7 mouse cellular contexts compared by ENCODE assay signal in the genomic region with DNA sequence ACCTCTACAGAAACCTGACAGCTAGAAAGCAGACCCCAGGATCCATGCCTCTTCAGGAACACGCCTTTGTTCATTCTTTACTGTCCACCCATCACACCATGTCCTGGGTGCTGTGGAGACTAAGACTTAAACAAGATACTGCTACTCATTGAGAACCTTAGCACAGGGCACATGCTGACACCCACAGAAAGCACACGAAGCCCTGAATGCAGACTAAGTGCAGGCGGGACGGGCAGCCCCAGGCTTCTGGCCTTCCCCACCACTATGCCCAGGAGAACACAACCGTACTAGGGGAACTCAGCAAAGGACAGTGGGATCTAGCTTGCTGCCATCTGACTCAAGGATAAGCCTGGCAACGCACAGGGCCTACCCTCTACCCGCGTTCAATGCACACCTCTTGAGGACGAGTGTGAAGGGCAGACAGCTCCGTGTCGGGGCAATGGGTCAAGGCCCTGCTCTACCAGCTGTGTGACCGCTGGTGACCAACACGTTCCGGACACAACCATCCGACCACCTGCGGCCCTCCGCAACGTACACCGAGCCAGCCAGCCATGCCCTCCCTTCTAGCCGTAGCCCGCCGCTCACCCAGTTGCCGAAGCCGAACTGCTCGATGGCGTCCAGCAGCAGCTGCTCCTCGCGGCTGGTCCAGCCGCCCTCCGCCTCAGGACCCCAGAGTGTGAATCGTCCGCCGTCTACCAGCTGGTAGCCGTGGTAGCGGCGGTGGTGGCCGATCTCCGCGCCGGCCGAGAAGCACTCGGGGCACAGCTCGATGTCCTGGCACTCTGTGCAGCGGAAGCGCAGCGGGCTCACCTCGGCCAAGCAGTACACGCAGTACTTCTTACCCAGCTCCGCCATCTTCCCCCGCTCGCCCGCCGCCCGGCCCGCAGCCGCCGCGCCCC. TPM values are rescaled to one million over a fixed set of nuclear protein-coding genes. Genes with fewer than 3 reads are reported as not detected.
DNase-seq lines count a peak whose midpoint lies in the region; ATAC-seq and TF ChIP-seq lines count a peak whose summit lies in the region.

No protein-coding gene starts in this region.

- no peaks in the 10 kb centered on the region for H3K36me3 ChIP-seq in embryonic facial prominence, embryonic 14.5 days (ENCODE audit: control insufficient read depth, insufficient read depth, low read length)
- H3K36me3 ChIP-seq in heart, embryonic 13.5 days = peaks cover 14% of the 10 kb centered on the region
- H3K36me3 ChIP-seq in small intestine, adult 2 months (ENCODE audit: control insufficient read depth, insufficient read depth, low read length) = no peaks in the 10 kb centered on the region

- H3K9ac ChIP-seq in embryonic facial prominence, embryonic 14.5 days (ENCODE audit: low read depth, low read length) = peak overlapping the region; percentile 87
- H3K9ac ChIP-seq in heart, embryonic 13.5 days = peak overlapping the region; percentile 98

- 4% methylated on average over 30 of the region's 58 CpGs for WGBS in embryonic facial prominence, embryonic 14.5 days
- WGBS in heart, embryonic 13.5 days = 2% methylated on average over 47 of the region's 58 CpGs
- WGBS in small intestine, adult 2 months = 3% methylated on average over 58 of the region's 58 CpGs

- H3K27me3 ChIP-seq in embryonic facial prominence, embryonic 14.5 days (replicated peaks; ENCODE audit: control insufficient read depth, insufficient read depth, low read length) = peaks cover 19% of the 10 kb centered on the region
- H3K27me3 ChIP-seq in heart, embryonic 13.5 days (replicated peaks) = peaks cover 30% of the 10 kb centered on the region
- peaks cover 6% of the 10 kb centered on the region for H3K27me3 ChIP-seq in small intestine, adult 2 months (ENCODE audit: control insufficient read depth, insufficient read depth, low read length)

- no peak for TF ChIP-seq CTCF in small intestine, adult 2 months (IDR thresholded peaks at IDR 0.05; ENCODE audit: extremely low read depth, insufficient read length, insufficient replicate concordance, low read depth, low read length)

- H3K4me3 ChIP-seq in embryonic facial prominence, embryonic 14.5 days (ENCODE audit: low read depth, low read length) = peak overlapping the region; percentile 88
- peak overlapping the region; percentile 93 for H3K4me3 ChIP-seq in heart, embryonic 13.5 days
- H3K4me3 ChIP-seq in small intestine, adult 2 months (ENCODE audit: low read depth, low read length) = peak overlapping the region; percentile 91

- peak overlapping the region; percentile 89 for H3K4me2 ChIP-seq in embryonic facial prominence, embryonic 14.5 days (ENCODE audit: low read depth, low read length)
- H3K4me2 ChIP-seq in heart, embryonic 13.5 days = peak overlapping the region; percentile 97

- peak; percentile 6 for ATAC-seq in embryonic facial prominence, embryonic 14.5 days (ENCODE audit: low read depth)
- no peak for ATAC-seq in heart, embryonic 13.5 days (ENCODE audit: extremely low read depth, insufficient number of reproducible peaks, low FRiP score, low TSS enrichment)

- DNase-seq in CD8-positive naive resting alpha-beta T cell, adult 2 months (ENCODE audit: low read depth in 2 of 2, low spot score in 2 of 2) = peak; percentile 28 to 35
- peak; percentile 43 for DNase-seq in adipocyte (ENCODE audit: low spot score)
- peak; percentile 45 for DNase-seq in embryonic facial prominence, embryonic 14.5 days (ENCODE audit: low spot score)
- peak; percentile 34 to 44 for DNase-seq in layer of hippocampus, postnatal 36 days
- peak; percentile 41 for DNase-seq in lung, postnatal 36 days

- no peak for TF ChIP-seq POLR2A in small intestine, adult 2 months (IDR thresholded peaks at IDR 0.05; ENCODE audit: low read depth, low read length)

- H3K4me1 ChIP-seq in embryonic facial prominence, embryonic 14.5 days (ENCODE audit: control insufficient read depth, insufficient read depth, low read length) = peaks cover 16% of the 10 kb centered on the region
- H3K4me1 ChIP-seq in heart, embryonic 13.5 days = peaks cover 50% of the 10 kb centered on the region
- peaks cover 17% of the 10 kb centered on the region for H3K4me1 ChIP-seq in small intestine, adult 2 months (ENCODE audit: control insufficient read depth, insufficient read depth, insufficient read length, low read length)

- H3K9me3 ChIP-seq in embryonic facial prominence, embryonic 14.5 days (ENCODE audit: control insufficient read depth, low read length) = no peaks in the 10 kb centered on the region
- no peaks in the 10 kb centered on the region for H3K9me3 ChIP-seq in heart, embryonic 13.5 days

- peak overlapping the region; percentile 68 for H3K27ac ChIP-seq in embryonic facial prominence, embryonic 14.5 days (replicated peaks; ENCODE audit: low read depth, low read length)
- peak overlapping the region; percentile 83 for H3K27ac ChIP-seq in heart, embryonic 13.5 days (replicated peaks)
- H3K27ac ChIP-seq in small intestine, adult 2 months (ENCODE audit: insufficient read depth, low read depth, low read length) = peak overlapping the region; percentile 19; the same call in 1 of the 2 replicates

RNA-seq across cellular contexts. Expression of a gene that starts 0.6 kb away (rescaled TPM):
- 4.0 and 4.2 TPM in 2 replicates for polyA plus RNA-seq in embryonic facial prominence, embryonic 14.5 days (2014; fragmentation: Nextera tagmentation; extraction: Ambion mirVana)
- 1.4 and 1.6 TPM in 2 replicates for polyA plus RNA-seq in heart, embryonic 13.5 days (2015; fragmentation: Nextera tagmentation; extraction: Ambion mirVana)
- total RNA-seq in layer of hippocampus, postnatal 36 days (2021) = 10 to 100 TPM; 34.0 to 36.4 TPM
- 7.0 and 8.6 TPM in 2 replicates for polyA plus RNA-seq in small intestine, adult 2 months (2012; rRNA removed)

RNA-seq across cellular contexts. Expression of a gene that starts 0.9 kb away (rescaled TPM):
- 0.88 and 1.7 TPM in 2 replicates for polyA plus RNA-seq in embryonic facial prominence, embryonic 14.5 days (2014; fragmentation: Nextera tagmentation; extraction: Ambion mirVana)
- polyA plus RNA-seq in heart, embryonic 13.5 days (2015; fragmentation: Nextera tagmentation; extraction: Ambion mirVana) = 0.23 and 0.27 TPM in 2 replicates
- total RNA-seq in layer of hippocampus, postnatal 36 days (2021) = 1 to 10 TPM in 1 of 2 experiments, under 1 TPM in 1; 0.99 to 1.0 TPM
- 0.03 TPM in 1 of 2 replicates, not detected in the other for polyA plus RNA-seq in small intestine, adult 2 months (2012; rRNA removed)

RNA-seq across cellular contexts. Expression of a gene that starts 18.7 kb away (rescaled TPM):
- polyA plus RNA-seq in embryonic facial prominence, embryonic 14.5 days (2014; fragmentation: Nextera tagmentation; extraction: Ambion mirVana) = 49.0 and 52.7 TPM in 2 replicates
- 52.9 and 59.4 TPM in 2 replicates for polyA plus RNA-seq in heart, embryonic 13.5 days (2015; fragmentation: Nextera tagmentation; extraction: Ambion mirVana)
- 10 to 100 TPM; 21.6 to 22.8 TPM for total RNA-seq in layer of hippocampus, postnatal 36 days (2021)
- 6.4 and 9.0 TPM in 2 replicates for polyA plus RNA-seq in small intestine, adult 2 months (2012; rRNA removed)

Comparison
In these comparisons a context has a peak if more than half of its experiments do, and no peak if none do; other contexts are left out.
1. H3K27ac ChIP-seq: peak in every context shown above with its lines; median percentile 83 in heart, embryonic 13.5 days; 68 in embryonic facial prominence, embryonic 14.5 days; 19 in small intestine, adult 2 months.